Mouse (Mus musculus) heart, postnatal 0 days (tissue): ENCODE measurements around the gene Cptp.

Source experiments
- CTCF ChIP-seq: IDR thresholded peaks from 2 replicates; pipeline ENCODE4 v1.5.1; 2016; ENCODE audit warnings: antibody characterized with exemption, control low read depth, low read depth
- EP300 ChIP-seq: IDR thresholded peaks from 2 replicates; pipeline ENCODE4 v1.6.1; 2016; ENCODE audit warnings: antibody characterized with exemption, low read depth

DNA sequence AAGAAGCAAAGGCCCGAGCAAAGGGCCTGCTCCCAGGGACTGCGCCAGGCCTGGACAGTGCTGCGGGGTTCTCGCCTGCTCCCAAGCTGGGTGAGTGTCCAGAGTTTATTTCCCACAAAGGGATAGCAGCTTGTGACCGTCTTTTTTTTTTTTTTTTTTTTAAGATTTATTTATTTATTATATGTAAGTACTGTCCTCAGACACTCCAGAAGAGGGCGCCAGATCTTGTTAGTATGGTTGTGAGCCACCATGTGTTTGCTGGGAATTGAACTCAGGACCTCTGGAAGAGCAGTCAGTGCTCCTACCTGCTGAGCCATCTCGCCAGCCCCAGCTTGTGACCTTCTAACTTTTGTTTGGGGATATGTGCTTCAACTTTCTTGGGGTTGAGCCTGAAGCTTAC is 48.2 kb downstream of the Cptp start:
- TF ChIP-seq CTCF (peak; percentile 25), EP300 (no peak)
